Mouse (Mus musculus): ENCODE data around the gene Gadd45g. TPM values are rescaled to one million over a fixed set of nuclear protein-coding genes. Genes with fewer than 3 reads are reported as not detected.

Gene Gadd45g
- total RNA-seq (2021) = 10 to 100 TPM; 12.1 to 15.7 TPM

DNA sequence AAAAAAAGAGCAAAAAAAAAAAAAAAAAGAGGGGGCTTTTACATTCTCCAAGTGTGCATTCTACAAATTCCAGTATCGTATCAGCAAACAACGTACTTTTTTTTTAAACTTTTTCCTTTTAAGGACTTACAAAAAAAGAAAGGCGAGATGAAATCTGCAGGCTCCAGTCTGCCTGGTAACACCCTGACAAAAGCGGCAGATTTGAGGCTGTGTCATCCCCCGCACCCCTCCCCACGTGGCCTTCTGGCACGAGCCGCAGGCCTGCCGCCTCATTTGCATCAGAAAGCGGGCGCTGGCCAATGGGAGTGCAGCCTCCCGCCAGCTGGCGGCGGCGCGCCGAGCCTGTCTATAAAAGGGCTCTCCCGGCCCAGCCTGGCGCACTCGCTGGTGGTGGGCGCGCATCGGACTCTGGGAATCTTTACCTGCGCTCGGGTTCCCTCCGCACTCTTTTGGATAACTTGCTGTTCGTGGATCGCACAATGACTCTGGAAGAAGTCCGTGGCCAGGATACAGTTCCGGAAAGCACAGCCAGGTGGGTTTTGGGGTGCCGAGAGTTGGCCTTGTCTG lies at the start of gene Gadd45g:
Gene Gadd45g, plus strand, starts transcription at position 378 of the 567 bp plus-strand sequence.
- peak; percentile 95 to 98 for DNase-seq (ENCODE audit: extremely low spot score in 1 of 2, low spot score in 2 of 2)
- intact Hi-C loops (cut with DNase I) = loop anchor here (5.0 kb wide), 3 partner anchors 181 to 306 kb away; no protein-coding TSS in a partner anchor

- intact Hi-C loops (cut with DNase I) = no loop called here
- DNase-seq (ENCODE audit: extremely low spot score in 1 of 2, low spot score in 2 of 2) = no peak
These were observed 48.4 kb upstream of the Gadd45g start for GRCm38 (mm10) chr13:51797899-51798746.

DNA sequence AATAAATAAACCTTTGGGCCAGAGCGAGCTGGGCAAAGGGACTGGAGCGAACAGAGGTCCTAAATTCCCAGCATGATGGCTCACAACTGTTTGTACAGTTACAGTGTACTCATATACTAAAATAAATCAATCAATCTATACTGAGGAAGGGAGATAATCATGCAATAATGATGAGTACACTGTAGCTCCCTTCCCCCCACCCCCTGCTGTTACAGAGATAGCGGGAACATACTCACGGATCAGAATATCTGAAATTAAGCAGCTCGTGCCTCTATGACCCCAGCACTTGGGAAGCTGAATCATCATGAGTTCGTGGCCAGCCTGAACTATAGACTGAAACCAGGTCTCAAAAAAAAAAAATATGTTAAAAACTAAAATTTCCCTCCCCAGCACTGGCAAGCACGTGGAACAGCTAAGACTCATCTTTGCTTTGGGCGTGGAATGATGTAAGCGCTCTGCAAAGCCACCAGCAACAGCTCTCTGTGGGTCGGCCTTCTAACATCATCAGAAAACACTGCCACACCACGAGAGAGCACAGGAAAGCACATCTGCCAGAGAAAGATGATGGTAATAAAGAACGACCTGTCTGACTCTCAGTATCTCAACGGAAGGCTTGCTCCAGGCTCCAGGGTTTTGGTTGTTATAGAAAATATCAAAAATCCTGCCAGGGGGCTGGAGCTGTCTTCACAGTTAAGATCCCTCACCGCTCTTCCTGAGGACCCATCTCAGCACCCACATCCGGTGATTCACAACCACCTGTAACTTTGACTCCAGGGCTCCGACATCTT lies 46.5 kb upstream of the Gadd45g start:
- intact Hi-C loops (cut with DNase I) = no loop called here

GRCm38 (mm10) chr13:51800921-51801320 lies 45.6 kb upstream of the Gadd45g start:
- DNase-seq (ENCODE audit: extremely low spot score in 1 of 2, low spot score in 2 of 2) = peak in 1 of 2 experiments; percentile 57
- intact Hi-C loops (cut with DNase I) = no loop called here

More for the DNA sequence above, 46.5 kb upstream of the Gadd45g start:
- DNase-seq (ENCODE audit: extremely low spot score in 1 of 2, low spot score in 2 of 2) = no peak

- intact Hi-C loops (cut with DNase I) = no loop called here
These were observed 40.8 kb upstream of the Gadd45g start for GRCm38 (mm10) chr13:51805634-51806033.

GRCm38 (mm10) chr13:51806220-51806619 lies 40.3 kb upstream of the Gadd45g start:
- intact Hi-C loops (cut with DNase I) = no loop called here
- no peak for DNase-seq (ENCODE audit: extremely low spot score in 1 of 2, low spot score in 2 of 2)

More at GRCm38 (mm10) chr13:51805634-51806033, 40.8 kb upstream of the Gadd45g start:
- DNase-seq (ENCODE audit: extremely low spot score in 1 of 2, low spot score in 2 of 2) = no peak

DNA sequence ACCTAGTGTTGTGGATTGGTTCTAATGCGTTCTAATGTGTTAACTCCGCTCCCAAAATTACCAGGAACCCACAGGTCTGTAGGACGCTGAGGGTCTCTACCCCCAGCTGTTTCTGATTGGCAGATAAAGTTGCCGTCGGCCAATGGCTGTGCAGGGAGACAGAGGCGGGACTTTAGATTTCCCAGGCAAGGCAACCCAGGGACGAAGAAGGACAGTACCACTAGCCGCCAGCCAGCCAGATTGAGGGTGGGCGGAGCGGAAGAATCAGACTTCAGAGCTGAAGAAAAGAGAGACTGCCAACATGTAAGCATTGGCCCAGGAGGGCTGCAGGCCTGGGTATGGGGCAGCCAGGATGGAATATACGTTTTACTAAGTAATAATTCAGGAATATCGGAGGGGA lies 38.3 kb upstream of the Gadd45g start:
- peak in 1 of 2 experiments; percentile 59 for DNase-seq (ENCODE audit: extremely low spot score in 1 of 2, low spot score in 2 of 2)
- intact Hi-C loops (cut with DNase I) = no loop called here

DNA sequence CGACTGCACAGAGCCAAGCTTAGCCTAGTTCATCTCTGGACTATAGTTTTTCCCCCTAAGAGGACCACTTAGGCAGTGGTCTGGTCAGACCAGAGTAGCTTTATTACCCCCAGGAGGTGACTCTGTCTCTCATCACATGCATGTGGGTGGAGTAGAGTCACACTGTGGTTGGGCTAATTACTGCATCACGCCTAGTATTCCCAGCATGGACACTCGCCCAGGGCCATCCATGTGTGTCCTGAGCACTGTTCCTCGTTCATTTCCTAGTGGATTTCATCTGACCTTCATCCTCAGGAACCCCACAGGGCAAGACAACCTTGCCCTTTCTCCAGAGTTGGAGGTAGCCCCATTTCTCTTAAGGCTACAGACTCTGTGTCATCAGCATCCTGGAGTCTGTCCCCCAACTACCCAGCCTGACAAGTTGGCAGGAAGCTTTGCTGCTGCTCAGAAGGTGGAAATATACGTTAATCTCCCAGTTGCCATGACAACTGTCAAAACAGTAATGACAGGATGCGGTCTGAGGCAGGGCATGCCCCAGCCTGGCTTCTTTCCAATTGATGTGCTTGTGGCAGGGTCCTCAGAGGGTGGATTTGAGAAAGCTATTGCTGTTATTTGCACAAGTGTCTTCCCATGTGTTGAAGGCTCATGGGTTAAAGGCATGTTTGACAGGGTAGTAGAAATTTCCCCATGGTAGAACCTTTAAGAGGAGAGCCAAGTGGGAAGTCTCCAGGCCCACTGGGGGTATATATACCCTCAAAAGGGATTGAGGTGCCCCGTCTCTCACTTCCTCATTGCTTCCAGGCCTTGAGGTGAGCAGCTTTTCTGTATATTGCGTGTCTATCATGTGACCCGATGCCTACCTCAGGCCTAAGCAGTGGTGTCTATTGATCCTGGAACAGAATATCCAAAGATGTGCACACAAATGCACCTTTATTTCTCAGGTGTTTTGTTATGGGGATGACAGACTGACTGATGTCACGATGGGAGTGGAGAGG lies 32.6 kb upstream of the Gadd45g start:
- intact Hi-C loops (cut with DNase I) = no loop called here
- no peak for DNase-seq (ENCODE audit: extremely low spot score in 1 of 2, low spot score in 2 of 2)

- DNase-seq (ENCODE audit: extremely low spot score in 1 of 2, low spot score in 2 of 2) = no peak
- intact Hi-C loops (cut with DNase I) = no loop called here
These were observed 31.8 kb upstream of the Gadd45g start for GRCm38 (mm10) chr13:51814646-51815045.

- peak in 1 of 2 experiments; percentile 38 for DNase-seq (ENCODE audit: extremely low spot score in 1 of 2, low spot score in 2 of 2)
- intact Hi-C loops (cut with DNase I) = no loop called here
These were observed 30.5 kb upstream of the Gadd45g start for GRCm38 (mm10) chr13:51815865-51816504.

DNA sequence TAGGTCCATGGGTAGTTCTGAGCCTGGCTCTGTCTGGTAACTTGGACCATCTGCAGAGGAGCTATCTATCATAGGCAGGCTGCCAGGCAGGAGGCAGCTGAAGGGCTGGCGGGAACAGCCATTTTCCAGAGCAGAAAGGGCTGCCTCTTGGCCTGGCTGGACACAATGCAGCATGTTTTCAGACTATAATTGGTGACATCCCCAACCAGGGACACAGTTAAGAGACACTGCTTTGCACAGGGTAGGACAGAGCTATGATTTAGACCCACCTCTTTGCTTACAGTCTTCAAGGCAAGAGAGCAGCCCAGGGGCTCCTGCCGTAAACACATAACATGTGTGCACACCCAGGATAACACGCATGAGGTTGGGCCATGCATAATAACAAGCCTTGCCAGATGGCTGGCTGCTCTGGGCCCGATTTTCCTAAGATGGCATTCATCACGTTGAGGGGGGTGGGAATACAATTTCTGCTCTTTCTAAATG lies 29.9 kb upstream of the Gadd45g start:
- intact Hi-C loops (cut with DNase I) = no loop called here
- peak in 1 of 2 experiments; percentile 58 for DNase-seq (ENCODE audit: extremely low spot score in 1 of 2, low spot score in 2 of 2)

- intact Hi-C loops (cut with DNase I) = no loop called here
- DNase-seq (ENCODE audit: extremely low spot score in 1 of 2, low spot score in 2 of 2) = no peak
These were observed 28.1 kb upstream of the Gadd45g start for GRCm38 (mm10) chr13:51818170-51818943.

- DNase-seq (ENCODE audit: extremely low spot score in 1 of 2, low spot score in 2 of 2) = no peak
- intact Hi-C loops (cut with DNase I) = no loop called here
These were observed 27.5 kb upstream of the Gadd45g start for GRCm38 (mm10) chr13:51818944-51819326.

DNA sequence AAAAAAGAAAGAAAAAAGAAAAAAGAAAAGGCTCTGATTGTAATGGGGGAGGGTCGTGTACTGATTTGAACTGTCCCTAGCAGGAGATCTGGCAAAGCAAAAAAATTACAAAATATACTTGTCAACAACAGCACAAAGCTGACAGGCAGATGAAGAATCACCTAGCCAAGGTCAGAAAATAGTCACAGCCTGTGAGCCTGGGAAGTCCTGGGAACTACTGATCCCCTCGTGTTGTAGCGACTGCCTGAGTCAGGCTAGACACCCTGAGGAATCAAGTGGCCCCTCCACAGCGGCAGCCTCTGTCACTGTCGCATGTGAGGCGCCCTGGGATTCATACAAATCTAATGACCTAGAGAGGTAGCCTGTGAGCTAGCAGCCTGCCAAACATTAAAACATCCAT lies 27.1 kb upstream of the Gadd45g start:
- DNase-seq (ENCODE audit: extremely low spot score in 1 of 2, low spot score in 2 of 2) = no peak
- intact Hi-C loops (cut with DNase I) = no loop called here

DNA sequence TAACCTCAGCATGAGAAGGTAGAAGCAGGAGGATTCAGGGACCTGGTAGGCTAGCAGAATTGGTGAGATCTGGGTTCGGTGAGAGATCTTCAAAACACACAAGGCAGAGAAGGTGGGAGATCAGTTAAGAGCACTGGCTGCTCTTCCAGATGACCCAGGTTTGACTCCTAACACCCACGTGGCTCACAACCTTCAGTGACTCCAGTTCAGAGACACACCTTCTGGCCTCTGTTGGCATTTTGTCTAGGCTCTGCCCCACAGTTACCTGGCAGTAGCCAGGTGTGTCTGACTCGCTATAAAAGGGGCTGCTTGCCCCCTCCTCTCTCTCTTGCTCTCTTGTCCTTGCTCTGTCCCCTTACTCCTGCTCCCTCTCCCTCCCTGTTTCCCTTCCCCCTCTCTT lies 24.5 kb upstream of the Gadd45g start:
- DNase-seq (ENCODE audit: extremely low spot score in 1 of 2, low spot score in 2 of 2) = no peak
- intact Hi-C loops (cut with DNase I) = no loop called here

- DNase-seq (ENCODE audit: extremely low spot score in 1 of 2, low spot score in 2 of 2) = no peak
These were observed 22.5 kb upstream of the Gadd45g start for GRCm38 (mm10) chr13:51823822-51824495.

More at GRCm38 (mm10) chr13:51823822-51824495, 22.5 kb upstream of the Gadd45g start:
- intact Hi-C loops (cut with DNase I) = no loop called here

Data from left cerebral cortex, postnatal 10 days (tissue).